Mouse (Mus musculus): ENCODE results near the gene Hdac1. TPM values are rescaled to one million over a fixed set of nuclear protein-coding genes. Genes with fewer than 3 reads are reported as not detected.

The Hdac1 gene
- polyA plus RNA-seq, 1 experiment from 2014 or later = 207 TPM

- ATAC-seq (ENCODE audit: insufficient number of reproducible peaks, low FRiP score, low TSS enrichment, low read depth) = no peak
- 57% methylated on average over 15 of the region's 15 CpGs for WGBS
- no peaks in the 10 kb centered on the region for H3K27me3 ChIP-seq
Measured at GRCm38 (mm10) chr4:129508834-129509600, 33.5 kb downstream of the Hdac1 start.

GRCm38 (mm10) chr4:129508237-129508515 lies 34.3 kb downstream of the Hdac1 start:
- no peaks in the 10 kb centered on the region for H3K36me3 ChIP-seq
- ATAC-seq (ENCODE audit: insufficient number of reproducible peaks, low FRiP score, low TSS enrichment, low read depth) = no peak
- H3K27ac ChIP-seq (replicated peaks) = no peak overlapping the region
- H3K9me3 ChIP-seq (replicated peaks) = no peaks in the 10 kb centered on the region
- H3K4me1 ChIP-seq = peaks cover 28% of the 10 kb centered on the region
- no peak overlapping the region for H3K9ac ChIP-seq
- WGBS = 64% methylated on average over 3 of the region's 3 CpGs
- no peak overlapping the region for H3K4me3 ChIP-seq (replicated peaks)
- H3K27me3 ChIP-seq = no peaks in the 10 kb centered on the region
- H3K4me2 ChIP-seq (replicated peaks) = no peak overlapping the region

More at GRCm38 (mm10) chr4:129508834-129509600, 33.5 kb downstream of the Hdac1 start:
- H3K9ac ChIP-seq = no peak overlapping the region
- no peak overlapping the region for H3K27ac ChIP-seq (replicated peaks)
- H3K9me3 ChIP-seq (replicated peaks) = no peaks in the 10 kb centered on the region
- H3K4me1 ChIP-seq = peaks cover 25% of the 10 kb centered on the region
- no peak overlapping the region for H3K4me3 ChIP-seq (replicated peaks)
- no peaks in the 10 kb centered on the region for H3K36me3 ChIP-seq
- H3K4me2 ChIP-seq (replicated peaks) = no peak overlapping the region

- ATAC-seq (ENCODE audit: insufficient number of reproducible peaks, low FRiP score, low TSS enrichment, low read depth) = no peak
- no peaks in the 10 kb centered on the region for H3K27me3 ChIP-seq
- H3K9me3 ChIP-seq (replicated peaks) = no peaks in the 10 kb centered on the region
- H3K4me1 ChIP-seq = peaks cover 28% of the 10 kb centered on the region
- WGBS = 62% methylated on average over 9 of the region's 10 CpGs
- no peak overlapping the region for H3K4me2 ChIP-seq (replicated peaks)
- H3K36me3 ChIP-seq = no peaks in the 10 kb centered on the region
- H3K27ac ChIP-seq (replicated peaks) = no peak overlapping the region
- H3K9ac ChIP-seq = no peak overlapping the region
- no peak overlapping the region for H3K4me3 ChIP-seq (replicated peaks)
Measured at GRCm38 (mm10) chr4:129507434-129508236, 34.9 kb downstream of the Hdac1 start.

GRCm38 (mm10) chr4:129505511-129505910 lies 37.0 kb downstream of the Hdac1 start:
- H3K4me1 ChIP-seq = peaks cover 21% of the 10 kb centered on the region
- WGBS = 77% methylated on average over 3 of the region's 3 CpGs
- no peaks in the 10 kb centered on the region for H3K9me3 ChIP-seq (replicated peaks)
- ATAC-seq (ENCODE audit: insufficient number of reproducible peaks, low FRiP score, low TSS enrichment, low read depth) = no peak
- H3K9ac ChIP-seq = no peak overlapping the region
- H3K27me3 ChIP-seq = no peaks in the 10 kb centered on the region
- H3K27ac ChIP-seq (replicated peaks) = no peak overlapping the region
- no peaks in the 10 kb centered on the region for H3K36me3 ChIP-seq
- no peak overlapping the region for H3K4me3 ChIP-seq (replicated peaks)
- no peak overlapping the region for H3K4me2 ChIP-seq (replicated peaks)

GRCm38 (mm10) chr4:129502901-129503444 lies 39.5 kb downstream of the Hdac1 start:
- Histone ChIP-seq H3K4me3 (replicated peaks) (no peak overlapping the region), H3K4me1 (peaks cover 29% of the 10 kb centered on the region), H3K9ac (no peak overlapping the region), H3K4me2 (replicated peaks) (0 out of 2 replicates have a peak overlapping the region, but pooled peaks have one; percentile 4), H3K36me3 (no peaks in the 10 kb centered on the region), H3K27ac (replicated peaks) (no peak overlapping the region), H3K9me3 (replicated peaks) (no peaks in the 10 kb centered on the region), H3K27me3 (no peaks in the 10 kb centered on the region)
- no peak for ATAC-seq (ENCODE audit: insufficient number of reproducible peaks, low FRiP score, low TSS enrichment, low read depth)
- 42% methylated on average over 11 of the region's 11 CpGs for WGBS

- 61% methylated on average over 9 of the region's 9 CpGs for WGBS
- no peak overlapping the region for H3K9ac ChIP-seq
- no peak overlapping the region for H3K4me3 ChIP-seq (replicated peaks)
- no peak for ATAC-seq (ENCODE audit: insufficient number of reproducible peaks, low FRiP score, low TSS enrichment, low read depth)
- H3K36me3 ChIP-seq = no peaks in the 10 kb centered on the region
- no peak overlapping the region for H3K4me2 ChIP-seq (replicated peaks)
- peaks cover 29% of the 10 kb centered on the region for H3K4me1 ChIP-seq
- H3K27me3 ChIP-seq = no peaks in the 10 kb centered on the region
- no peaks in the 10 kb centered on the region for H3K9me3 ChIP-seq (replicated peaks)
- H3K27ac ChIP-seq (replicated peaks) = no peak overlapping the region
Measured at GRCm38 (mm10) chr4:129502327-129502888, 40.1 kb downstream of the Hdac1 start.

GRCm38 (mm10) chr4:129500607-129501566 lies 41.6 kb downstream of the Hdac1 start:
- WGBS = 1% methylated on average over 48 of the region's 49 CpGs

GRCm38 (mm10) chr4:129500017-129500416 lies 42.5 kb downstream of the Hdac1 start:
- WGBS = 67% methylated on average over 8 of the region's 8 CpGs
- Histone ChIP-seq H3K27ac (replicated peaks) (peak overlapping the region; percentile 89), H3K9ac (no peak overlapping the region), H3K27me3 (no peaks in the 10 kb centered on the region), H3K4me1 (peaks cover 42% of the 10 kb centered on the region), H3K36me3 (no peaks in the 10 kb centered on the region), H3K4me3 (replicated peaks) (peak overlapping the region; percentile 62), H3K9me3 (replicated peaks) (no peaks in the 10 kb centered on the region), H3K4me2 (replicated peaks) (peak overlapping the region; percentile 80)
- ATAC-seq (ENCODE audit: insufficient number of reproducible peaks, low FRiP score, low TSS enrichment, low read depth) = no peak

More at GRCm38 (mm10) chr4:129500607-129501566, 41.6 kb downstream of the Hdac1 start:
- Histone ChIP-seq H3K27me3 (no peaks in the 10 kb centered on the region), H3K4me1 (peaks cover 40% of the 10 kb centered on the region), H3K36me3 (no peaks in the 10 kb centered on the region), H3K4me2 (replicated peaks) (peak overlapping the region; percentile 80), H3K4me3 (replicated peaks) (peak overlapping the region; percentile 62), H3K9ac (peak overlapping the region; percentile 47), H3K27ac (replicated peaks) (peak overlapping the region; percentile 89), H3K9me3 (replicated peaks) (no peaks in the 10 kb centered on the region)
- ATAC-seq (ENCODE audit: insufficient number of reproducible peaks, low FRiP score, low TSS enrichment, low read depth) = peak; percentile 84

- Histone ChIP-seq H3K27me3 (no peaks in the 10 kb centered on the region), H3K4me3 (replicated peaks) (no peak overlapping the region), H3K4me2 (replicated peaks) (no peak overlapping the region), H3K27ac (replicated peaks) (no peak overlapping the region), H3K36me3 (no peaks in the 10 kb centered on the region), H3K9ac (no peak overlapping the region), H3K4me1 (peaks cover 42% of the 10 kb centered on the region), H3K9me3 (replicated peaks) (no peaks in the 10 kb centered on the region)
- 67% methylated on average over 3 of the region's 3 CpGs for WGBS
- ATAC-seq (ENCODE audit: insufficient number of reproducible peaks, low FRiP score, low TSS enrichment, low read depth) = no peak
Measured at GRCm38 (mm10) chr4:129498941-129499340, 43.6 kb downstream of the Hdac1 start.

- peaks cover 35% of the 10 kb centered on the region for H3K4me1 ChIP-seq
- no peak for ATAC-seq (ENCODE audit: insufficient number of reproducible peaks, low FRiP score, low TSS enrichment, low read depth)
- H3K9me3 ChIP-seq (replicated peaks) = no peaks in the 10 kb centered on the region
- 12% methylated on average over 6 of the region's 6 CpGs for WGBS
- H3K27me3 ChIP-seq = peaks cover 9% of the 10 kb centered on the region
- peak overlapping the region; percentile 34; the same call in 1 of the 2 replicates for H3K27ac ChIP-seq (replicated peaks)
- peak overlapping the region; percentile 10; the same call in 1 of the 2 replicates for H3K4me2 ChIP-seq (replicated peaks)
- H3K9ac ChIP-seq = no peak overlapping the region
- H3K4me3 ChIP-seq (replicated peaks) = no peak overlapping the region
- H3K36me3 ChIP-seq = no peaks in the 10 kb centered on the region
Measured at GRCm38 (mm10) chr4:129496631-129497030, 45.9 kb downstream of the Hdac1 start.

Data from embryonic facial prominence, embryonic 15.5 days (tissue).